Mouse (Mus musculus): ENCODE data around the gene 4930432M17Rik.

Gene 4930432M17Rik

DNA sequence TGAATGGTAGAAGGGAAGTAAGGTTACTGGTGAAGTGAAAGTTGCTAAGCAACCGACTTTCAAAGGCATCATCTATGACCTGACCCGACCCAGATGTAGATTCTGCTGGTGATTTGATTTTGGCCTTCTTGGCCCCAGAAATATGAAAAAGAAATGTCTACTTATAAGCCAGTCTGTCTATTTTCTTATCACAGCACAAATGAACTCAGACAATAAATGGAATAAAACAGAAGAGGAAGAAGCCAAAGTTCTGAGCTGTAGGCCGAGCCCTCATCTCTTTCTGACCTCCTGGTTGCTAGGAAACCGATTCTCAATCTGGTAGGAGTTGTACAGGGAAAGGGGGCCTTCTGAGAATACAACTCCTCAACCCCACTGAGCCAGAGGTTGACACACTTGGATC is at the start of gene 4930432M17Rik:
4930432M17Rik (plus strand) TSS at position 301 of the 400 bp plus-strand sequence.
- no peak for DNase-seq (ENCODE audit: low read depth)

DNA sequence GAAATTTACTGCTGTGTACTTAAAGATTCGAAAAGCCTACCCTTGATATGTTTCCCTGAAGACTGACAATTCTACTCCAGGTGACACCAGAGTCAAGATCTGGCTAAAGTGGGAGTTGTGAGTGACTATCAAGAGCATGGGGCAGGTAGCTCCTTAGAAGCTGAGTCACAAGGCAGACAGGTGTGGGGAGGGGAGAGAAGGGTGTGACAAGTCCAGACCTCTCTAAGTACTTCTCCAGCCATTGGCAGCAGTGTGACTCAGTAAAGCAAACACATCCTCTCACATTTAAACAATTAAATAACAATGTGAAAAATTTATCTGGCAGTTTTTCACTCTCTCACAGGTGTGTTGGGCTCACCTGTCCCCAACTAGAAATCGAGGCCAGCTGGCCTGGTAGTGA is 44.9 kb upstream of the 4930432M17Rik start:
- DNase-seq (ENCODE audit: low read depth) = no peak

DNA sequence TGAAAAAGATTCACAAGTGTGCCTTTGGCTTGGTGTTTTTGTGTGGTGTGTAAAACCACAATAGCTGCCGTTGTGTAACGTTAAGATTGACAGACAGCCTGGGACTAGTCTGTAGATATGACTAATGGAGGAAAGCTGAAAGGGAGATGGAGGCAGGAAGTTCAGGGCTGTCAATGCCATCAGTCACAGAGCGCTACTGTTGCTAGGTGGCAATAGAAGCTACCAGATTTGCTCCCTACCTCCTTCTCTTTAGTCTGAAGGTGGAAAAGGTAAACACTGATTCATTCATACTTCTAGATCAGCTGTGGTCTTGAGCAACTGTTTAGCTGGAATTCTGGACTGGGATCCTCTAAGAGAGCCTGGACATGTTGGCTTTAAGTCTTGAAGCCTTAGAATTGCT is 44.3 kb upstream of the 4930432M17Rik start:
- DNase-seq (ENCODE audit: low read depth) = no peak

DNA sequence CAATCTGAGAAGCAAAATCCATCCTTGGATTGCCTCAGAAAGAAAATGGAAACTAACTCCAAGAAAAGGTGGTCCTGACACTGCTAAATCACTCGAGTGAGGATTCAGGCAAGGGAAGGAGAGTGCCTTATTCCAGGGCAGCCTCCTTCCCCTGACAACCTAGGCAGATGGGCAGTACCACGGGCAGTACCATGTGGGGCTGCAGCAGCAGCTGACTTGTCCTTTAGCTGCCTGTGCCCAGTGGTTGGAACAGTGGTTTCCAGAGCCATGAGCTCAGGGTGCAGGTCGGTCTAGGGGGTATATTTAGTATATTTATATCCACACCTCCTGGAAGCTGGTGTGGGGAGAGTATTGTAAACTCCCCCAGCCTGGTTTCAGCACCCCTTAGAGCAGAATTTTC is 42.3 kb upstream of the 4930432M17Rik start:
- DNase-seq (ENCODE audit: low read depth) = no peak

DNA sequence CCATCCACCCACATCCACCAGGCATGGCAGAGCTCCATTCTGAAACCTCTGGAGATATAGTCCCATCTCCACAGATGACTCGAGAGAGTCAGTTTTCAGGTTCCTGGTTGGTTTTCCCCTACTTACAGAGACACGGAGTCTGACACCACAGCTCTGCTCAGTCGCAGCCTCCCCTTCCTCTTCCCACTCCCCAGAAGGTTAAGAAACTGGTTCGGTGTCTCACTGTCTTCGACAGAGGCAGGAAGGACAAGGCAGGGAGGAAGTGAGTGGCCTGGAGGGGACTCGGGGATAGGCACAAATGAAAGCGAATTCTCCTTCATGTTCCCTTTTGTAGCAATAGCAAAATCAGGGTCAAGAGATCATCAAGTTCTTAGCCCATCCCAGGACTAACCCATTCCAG is 39.9 kb upstream of the 4930432M17Rik start:
- no peak for DNase-seq (ENCODE audit: low read depth)

DNA sequence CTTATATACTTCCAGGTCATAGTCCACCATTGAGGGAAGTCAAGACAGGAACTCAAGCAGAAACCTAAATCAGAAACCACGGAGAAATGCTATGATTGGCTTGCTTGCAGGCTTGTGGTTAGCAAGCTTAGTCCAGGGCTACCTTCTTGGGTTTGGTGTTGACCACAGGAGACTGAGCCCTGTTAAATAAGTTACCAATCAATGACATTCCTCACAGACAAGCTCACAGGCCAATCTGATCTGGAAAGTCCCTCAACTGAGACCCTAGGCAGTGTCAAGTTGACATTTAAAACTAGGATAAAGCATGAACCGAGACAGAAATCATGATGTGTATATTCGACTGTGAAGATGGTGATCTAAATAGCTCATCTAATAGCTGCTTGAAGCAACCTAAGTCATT is 35.6 kb upstream of the 4930432M17Rik start:
- DNase-seq (ENCODE audit: low read depth) = no peak

DNA sequence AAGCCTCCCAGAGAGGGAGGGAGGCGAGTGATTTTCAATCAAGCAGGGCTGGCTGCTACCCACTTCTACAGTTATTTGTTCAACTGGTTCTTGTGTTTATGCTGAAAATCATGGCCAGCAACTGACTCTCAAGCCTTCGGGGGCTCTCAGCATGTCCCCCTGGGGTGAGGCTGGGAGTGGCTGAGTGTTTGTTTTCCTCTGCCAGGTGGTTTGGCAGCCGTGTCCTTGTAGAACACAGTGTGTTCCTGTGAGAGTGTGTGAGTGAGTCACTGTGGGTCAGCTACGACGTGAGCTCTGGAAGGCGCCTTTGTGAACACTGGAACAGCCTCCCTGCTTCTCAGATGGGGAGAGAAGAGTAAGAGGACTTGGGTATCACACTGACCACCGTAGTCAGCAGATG is 35.1 kb upstream of the 4930432M17Rik start:
- DNase-seq (ENCODE audit: low read depth) = no peak

DNA sequence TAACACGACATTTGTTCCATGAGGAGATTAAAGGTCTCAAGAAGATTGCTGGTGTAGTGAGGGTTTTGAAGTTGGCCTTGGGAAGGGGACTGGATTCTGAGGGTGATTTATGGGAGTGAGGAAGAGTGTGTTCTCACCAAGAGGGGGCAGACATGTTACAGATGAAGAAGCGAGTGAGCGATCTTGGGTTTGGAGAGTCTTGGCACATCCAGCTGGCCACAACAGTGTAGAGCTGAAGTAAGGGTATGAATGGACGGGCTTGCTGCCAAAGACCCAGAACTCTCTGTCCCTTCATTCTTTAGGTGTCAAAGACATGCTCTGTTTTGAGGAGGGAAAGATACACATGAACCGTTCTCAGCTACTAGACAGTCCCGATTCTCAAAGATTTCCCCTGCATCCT is 34.2 kb upstream of the 4930432M17Rik start:
- no peak for DNase-seq (ENCODE audit: low read depth)

DNA sequence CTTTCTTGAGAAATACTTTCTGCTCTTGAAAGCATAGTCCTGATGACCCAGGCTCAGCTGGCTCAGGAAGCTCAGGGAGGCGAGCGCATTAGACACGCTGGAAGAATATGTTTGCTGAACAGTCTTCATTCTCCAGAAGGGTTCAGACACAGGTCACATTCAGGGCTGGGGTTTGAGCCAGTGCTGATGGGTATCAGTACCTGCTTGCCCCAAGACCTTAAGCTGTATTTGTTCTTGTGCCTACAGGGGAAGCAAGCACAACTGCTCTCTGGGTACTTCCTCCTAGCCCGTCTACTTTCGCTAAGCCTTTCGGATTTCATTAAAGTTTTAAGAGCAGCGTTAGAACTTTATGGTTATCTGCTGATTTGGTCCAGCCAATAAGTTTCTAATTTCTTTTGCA is 33.8 kb upstream of the 4930432M17Rik start:
- DNase-seq (ENCODE audit: low read depth) = no peak

DNA sequence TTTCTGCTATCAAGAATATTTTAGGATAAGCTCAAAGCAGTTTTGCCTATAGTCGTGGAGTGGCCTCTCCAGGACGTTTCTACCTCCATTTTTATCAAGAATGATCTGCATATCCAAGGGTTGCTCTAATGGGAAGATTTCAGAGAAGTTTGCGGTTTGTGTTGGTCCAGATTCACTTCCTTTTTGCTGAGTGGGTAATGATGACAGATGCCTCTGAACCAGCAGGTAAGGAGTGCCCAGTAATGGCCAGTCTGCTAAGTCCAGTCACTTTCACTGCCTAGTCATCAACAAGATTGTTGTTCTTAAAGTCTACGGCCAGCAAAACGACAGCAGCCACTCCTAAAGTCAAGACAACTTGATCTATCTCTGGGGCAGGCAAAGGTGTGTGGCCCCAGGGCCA is 32.8 kb upstream of the 4930432M17Rik start:
- no peak for DNase-seq (ENCODE audit: low read depth)

DNA sequence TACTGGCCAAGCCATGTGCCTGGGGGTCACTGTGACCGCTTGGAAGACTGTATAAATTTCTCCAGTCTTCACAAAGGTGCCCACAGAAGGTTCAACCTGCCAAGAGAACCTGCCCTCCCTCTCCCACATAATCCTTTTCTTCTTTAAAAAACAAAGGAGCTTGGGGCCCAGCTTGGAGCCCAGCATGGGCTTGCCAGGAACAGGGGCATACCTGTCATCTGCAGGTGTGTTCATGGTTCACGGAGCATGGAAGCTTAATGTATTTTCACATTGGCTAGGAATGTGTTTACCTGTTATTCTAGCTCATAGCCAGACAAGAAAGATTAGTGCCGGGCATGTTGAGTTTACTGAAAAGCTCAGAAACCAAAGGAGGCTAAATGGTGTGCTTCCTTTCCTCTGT is 32.3 kb upstream of the 4930432M17Rik start:
- no peak for DNase-seq (ENCODE audit: low read depth)

DNA sequence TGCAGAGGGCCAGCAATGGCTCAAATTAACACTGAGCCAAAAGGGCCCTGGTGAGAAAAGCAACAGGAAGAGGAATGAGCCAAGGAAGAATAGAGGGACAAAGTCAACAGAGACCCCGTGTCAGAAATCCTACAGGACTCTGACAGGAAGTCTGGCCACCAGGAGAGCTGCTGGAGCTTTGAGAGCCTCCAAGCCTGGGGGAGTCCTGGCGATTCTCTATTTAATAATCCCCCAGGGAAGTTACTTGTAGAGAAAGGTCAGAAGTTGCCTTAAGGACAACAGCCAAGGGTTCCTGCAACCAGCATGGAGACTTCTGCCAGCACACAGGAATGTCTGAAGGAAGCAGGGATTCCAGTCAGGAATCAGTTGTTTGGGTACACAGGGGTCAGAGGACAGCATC is 30.0 kb upstream of the 4930432M17Rik start:
- DNase-seq (ENCODE audit: low read depth) = no peak

DNA sequence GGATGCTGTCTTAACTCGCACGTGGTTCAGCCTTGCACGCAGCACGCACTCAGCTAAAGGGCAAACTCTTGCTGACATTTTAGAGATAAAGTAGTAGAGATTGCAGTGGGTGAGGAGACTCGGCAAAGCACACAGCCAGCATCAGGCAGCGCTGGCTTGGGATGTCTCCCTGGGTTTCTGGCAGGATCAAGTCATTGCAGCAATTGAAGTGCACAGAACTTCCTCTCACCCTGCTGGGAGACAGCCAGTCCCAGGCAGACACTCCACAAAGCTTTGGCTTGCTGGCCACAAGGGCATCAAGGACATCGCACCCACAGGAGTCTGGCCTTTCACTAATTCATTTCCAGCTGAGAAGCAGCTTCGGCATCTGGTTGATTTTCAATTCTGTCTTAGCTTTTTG is 27.3 kb upstream of the 4930432M17Rik start:
- no peak for DNase-seq (ENCODE audit: low read depth)

DNA sequence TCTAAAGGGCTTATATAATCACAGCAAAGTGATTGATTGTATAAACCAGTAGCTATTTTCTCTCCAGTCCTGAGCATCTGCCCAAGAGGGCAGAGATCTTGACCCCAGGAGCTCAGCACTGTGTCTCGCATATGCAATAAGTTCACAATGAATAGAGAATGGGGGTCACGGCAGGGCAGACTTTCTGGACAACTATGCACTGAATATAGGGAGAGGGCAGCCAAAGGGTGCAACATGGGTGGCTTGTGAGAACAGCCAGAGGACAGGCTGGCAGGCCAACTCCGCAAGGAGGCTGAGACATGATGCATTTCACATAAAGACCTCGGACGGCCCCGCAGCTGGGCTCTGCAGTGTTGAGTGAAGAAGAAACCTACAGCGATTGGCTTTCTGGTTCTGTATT is 25.1 kb upstream of the 4930432M17Rik start:
- no peak for DNase-seq (ENCODE audit: low read depth)

DNA sequence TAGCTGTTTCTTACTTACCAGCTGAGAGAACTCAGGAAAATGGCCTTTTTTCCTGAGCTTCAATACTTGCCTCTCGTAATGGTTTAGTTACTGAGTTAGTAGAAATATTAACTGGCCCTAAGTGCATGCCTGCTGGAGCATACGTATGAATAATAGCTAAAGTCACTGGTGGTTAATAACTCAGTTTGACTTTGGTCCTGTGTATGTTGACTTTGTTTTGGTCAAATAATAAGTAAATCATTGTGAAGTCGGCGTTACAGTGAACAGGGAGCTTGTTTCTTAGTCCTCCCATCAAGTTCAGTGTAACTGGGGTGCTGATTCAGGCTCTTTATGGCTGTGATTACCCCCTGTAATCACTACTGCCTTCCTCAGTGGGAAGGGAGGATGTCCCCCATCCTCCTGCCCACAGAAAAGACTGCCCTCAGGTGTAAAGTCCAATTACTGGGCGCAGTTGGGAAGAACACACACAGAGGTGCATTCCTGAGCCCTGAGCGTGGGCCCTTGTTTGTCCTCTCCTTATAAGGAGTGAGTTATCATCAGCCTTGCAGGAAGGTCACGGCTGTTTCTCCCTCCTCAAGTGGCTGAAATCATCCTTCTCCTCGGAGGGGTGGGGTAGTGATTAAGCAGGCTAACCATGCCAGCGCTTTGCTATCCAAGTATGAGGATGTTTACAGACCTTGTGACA is 24.1 kb upstream of the 4930432M17Rik start:
- no peak for DNase-seq (ENCODE audit: low read depth)

DNA sequence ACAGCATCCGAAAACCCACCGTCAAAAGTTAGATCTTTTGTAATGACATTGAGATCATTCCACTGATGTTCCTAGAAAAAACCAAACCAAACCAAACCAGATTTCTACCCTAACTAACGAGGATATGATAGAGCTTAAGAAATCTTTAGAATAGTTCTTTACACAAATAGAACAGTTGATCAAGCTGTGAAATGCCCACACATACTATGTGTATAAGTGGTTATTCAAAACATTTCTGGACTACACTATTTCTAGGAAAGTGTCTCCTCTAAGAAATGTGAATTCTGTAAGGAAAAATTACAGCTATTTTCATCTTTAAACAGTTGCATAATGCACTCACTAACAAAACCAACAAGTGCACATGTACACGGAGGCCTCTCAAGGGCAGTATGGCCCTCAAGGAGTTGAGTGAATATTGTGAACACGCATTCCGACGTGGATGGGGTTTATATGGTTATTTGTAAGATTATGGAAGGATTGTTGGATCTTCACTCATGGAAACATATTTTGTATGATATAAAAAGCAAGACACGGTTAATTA is 22.3 kb upstream of the 4930432M17Rik start:
- DNase-seq (ENCODE audit: low read depth) = no peak

DNA sequence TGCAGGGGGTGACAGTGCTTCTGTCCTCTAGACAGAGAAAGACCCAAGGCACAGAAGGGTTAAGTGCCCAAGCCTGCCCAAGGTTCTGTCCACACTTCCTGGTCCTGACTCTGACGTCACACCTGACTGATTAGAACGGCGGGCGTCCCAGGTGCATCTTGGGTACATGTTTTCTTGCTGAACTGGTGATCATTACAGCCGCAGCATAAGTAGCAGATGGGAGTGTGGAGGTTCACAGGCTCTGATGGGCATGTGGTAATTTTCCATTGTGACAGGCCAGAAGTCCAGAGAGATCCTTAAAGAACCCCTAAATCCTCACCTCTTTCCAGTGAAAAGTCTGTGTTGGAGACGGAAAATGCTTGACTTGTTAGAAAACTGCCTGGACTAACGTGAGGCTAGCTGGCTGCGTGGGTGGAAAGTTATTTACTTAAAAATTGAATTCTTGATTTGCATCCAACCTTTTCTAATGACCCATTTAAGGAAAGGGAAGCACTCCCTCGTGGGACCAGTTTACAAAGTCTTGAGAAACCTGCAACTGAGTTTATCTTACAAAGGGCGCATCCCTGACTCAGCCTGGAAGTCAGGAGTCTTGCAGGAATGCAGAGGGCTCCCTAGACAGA is 20.4 kb upstream of the 4930432M17Rik start:
- no peak for DNase-seq (ENCODE audit: low read depth)

DNA sequence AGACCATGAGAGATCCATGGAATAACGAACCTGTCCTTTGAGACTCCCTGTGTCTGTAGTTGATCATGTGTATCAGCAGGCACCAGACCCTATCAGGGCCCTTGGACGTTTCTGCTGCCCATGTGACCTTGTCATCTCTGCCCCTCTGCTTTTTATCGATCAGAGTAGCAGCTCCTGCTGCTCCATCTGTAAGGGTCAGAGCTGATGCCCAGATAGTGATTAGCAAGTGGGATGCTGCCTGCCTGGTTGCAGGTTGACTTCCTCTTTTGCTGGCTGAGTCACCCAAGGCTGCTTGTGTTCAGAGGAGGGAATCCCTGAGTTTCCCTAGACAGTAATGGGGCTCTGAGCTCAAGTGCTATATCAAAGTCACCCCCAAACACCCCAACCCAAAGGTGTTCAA is 18.9 kb upstream of the 4930432M17Rik start:
- DNase-seq (ENCODE audit: low read depth) = no peak

DNA sequence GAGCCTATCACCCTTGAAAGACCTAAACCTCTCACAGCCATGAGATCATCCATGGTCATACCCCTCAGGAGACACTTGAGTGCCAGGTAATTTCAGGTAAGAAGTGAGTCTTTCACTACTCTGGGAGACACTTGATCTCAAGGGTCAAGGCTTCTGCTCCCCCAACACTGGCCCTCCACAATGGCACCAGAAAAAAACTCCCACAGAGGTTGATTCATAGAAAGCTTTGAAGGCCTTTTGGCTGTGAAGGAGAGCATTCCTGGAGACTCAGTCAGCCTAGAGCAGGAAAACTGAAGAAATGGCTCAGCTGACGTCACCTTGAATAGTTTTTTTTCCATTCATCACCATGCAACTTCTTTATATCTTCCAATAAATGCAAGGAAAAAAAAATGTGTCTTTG is 18.4 kb upstream of the 4930432M17Rik start:
- no peak for DNase-seq (ENCODE audit: low read depth)

DNA sequence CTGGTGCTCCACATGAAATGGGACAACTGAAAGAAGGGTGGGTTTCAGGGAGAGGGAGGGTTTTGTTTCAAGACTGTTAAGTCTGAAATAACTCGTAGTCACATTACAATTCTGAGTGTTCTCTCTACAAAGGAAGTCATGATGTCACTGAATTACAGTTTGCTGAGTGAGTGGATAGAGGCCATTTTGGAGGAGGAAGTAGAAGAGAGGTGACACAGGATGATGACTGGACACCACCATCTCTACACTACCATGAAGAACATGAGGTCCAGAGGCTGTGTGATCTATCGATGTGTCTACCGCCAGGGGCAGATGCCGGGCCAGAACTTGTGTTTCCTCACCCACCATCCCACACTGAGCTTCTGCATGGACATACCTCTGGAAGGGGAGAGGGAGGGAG is 13.6 kb upstream of the 4930432M17Rik start:
- DNase-seq (ENCODE audit: low read depth) = no peak

DNA sequence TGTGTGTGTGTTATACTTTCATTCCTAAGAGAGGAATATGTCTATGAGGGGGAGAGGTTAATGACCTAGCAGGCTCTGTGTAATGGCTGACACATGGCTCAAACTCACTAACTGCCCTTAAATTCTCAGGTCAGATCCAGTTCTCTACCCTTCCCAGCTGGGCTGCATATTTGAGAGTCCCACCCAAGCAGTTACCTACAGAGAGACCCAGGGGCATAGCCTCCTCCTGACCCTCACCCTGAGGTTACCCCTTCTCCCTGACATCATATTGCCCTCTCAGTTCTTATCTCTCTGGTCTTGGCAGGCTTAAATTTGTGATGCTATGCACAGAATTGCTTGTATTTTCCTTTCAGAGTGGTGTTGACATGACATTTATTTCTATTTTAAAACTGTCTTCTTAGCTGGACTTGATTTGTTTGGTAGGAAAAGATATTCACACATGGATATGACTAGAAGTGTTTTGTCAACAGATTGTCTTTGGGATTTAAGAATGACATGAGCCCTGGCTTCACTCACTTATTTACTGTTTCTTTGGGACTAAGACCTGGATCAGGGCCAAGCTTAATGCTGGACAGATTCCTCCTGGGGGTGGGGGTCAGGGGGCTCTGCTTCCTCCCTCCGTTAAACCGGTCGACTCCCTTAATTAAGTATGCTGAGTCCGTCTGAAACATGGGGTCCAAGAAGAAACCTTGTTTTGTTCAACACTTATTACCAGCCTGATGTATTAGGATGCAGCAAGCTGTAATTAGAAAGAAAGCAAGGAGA is 7.7 kb upstream of the 4930432M17Rik start:
- DNase-seq (ENCODE audit: low read depth) = no peak

DNA sequence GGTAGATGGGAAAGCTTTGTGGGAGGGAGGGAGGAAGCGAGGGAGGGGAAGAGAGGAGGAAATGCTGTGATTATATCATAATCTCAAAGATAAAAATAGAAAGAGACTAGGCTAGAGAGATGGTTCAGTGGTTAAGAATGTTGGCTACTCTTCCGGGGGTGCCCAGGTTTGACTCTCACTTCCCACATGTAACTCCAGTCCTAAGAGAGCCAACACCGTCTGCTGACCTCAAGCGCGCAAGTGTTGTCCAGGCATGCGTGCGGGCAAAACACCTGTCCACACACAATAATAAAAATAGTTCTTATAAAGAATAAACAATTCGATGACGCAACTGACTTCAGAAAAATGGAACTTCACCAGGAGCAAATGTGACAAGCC is 7.1 kb upstream of the 4930432M17Rik start:
- no peak for DNase-seq (ENCODE audit: low read depth)

DNA sequence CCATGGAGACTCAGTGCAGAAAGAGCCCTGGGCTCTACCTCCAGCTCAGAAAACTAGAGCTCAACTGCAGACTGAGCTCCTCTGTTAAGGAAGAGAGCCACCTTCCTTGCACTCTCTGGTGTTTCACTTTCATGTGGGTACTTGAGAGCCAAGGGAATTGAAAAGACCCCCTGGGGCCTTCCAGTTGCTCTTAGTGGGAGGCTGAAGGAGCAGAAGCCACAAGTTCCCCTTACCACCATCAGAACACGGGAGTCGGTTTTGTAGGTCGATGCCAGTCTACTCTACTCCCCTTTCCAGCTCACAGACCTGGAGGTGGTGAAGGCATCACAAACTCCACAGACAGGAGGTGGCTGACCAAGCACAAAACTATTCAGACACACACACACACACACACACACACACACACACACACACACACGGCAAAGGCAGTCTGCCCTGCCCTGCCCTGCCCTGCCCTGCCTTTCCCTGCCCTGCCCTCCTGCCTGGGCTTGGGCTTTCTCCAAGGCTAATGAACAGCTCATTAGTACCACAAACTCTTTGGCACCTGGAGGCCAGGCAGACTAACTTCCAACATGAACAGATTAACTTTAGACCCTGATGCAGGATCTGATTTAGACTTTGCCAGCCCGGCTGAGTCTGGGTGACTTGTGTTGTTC is 1.7 kb downstream of the 4930432M17Rik start:
- no peak for DNase-seq (ENCODE audit: low read depth)
